Mouse (Mus musculus): ENCODE results near the gene Pramel1. TPM values are rescaled to one million over a fixed set of nuclear protein-coding genes. Genes with fewer than 3 reads are reported as not detected.

Pramel1 gene
- not detected for polyA plus RNA-seq (2015; fragmentation: Illumina TruSeq; extraction: RNeasy Lipid Tissue Mini Kit (QIAGEN cat#74804); ENCODE audit: insufficient read depth, low read depth, low replicate concordance)

DNA sequence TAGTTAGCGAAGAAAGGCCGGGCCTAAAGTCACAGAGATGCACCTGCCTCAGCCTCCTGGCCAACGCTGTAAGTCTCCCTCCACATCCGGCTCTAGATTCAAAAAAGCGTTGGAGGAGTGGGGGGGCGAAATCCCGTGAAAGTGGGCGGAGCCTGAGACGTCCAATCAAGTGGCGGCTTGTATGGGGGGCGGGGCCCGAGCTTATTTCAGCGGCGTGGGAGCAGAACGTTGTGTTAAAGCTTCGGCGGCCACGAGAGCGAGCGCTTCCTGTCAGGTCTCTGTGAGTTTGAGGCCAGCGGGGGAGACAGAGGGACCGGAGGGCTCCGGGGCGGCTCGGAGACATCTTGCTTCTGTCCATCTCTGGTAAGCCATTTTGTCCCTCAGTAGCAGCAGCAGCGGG is at the start of gene Pramel1:
Gene Pramel1 (plus strand): TSS at position 248 of the 400 bp plus-strand sequence.

DNA sequence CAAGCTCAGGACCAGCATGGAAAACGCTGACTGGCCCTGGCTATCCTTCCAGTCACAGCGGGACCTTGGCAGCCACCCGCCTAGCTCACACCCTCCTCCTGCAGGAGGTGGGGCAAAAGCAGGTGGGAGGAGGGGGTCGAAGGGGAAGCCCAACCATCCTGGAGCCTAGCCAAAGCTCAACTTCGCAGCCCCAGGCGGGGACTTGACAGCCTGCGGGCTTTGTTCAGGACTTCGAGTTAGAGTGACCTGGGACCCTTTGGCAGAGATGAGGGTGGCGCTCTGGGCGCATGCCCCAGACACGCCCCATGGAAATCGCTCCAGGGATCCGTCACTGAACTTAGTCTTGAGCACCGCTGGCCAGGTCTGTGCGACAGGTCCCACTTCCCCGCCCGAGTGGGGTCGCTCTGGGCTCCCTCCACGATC is 44.7 kb upstream of the Pramel1 start, which contains the start of gene Lrrc38:
Gene Lrrc38 (plus strand): TSS at position 274 of the 423 bp plus-strand sequence.

DNA sequence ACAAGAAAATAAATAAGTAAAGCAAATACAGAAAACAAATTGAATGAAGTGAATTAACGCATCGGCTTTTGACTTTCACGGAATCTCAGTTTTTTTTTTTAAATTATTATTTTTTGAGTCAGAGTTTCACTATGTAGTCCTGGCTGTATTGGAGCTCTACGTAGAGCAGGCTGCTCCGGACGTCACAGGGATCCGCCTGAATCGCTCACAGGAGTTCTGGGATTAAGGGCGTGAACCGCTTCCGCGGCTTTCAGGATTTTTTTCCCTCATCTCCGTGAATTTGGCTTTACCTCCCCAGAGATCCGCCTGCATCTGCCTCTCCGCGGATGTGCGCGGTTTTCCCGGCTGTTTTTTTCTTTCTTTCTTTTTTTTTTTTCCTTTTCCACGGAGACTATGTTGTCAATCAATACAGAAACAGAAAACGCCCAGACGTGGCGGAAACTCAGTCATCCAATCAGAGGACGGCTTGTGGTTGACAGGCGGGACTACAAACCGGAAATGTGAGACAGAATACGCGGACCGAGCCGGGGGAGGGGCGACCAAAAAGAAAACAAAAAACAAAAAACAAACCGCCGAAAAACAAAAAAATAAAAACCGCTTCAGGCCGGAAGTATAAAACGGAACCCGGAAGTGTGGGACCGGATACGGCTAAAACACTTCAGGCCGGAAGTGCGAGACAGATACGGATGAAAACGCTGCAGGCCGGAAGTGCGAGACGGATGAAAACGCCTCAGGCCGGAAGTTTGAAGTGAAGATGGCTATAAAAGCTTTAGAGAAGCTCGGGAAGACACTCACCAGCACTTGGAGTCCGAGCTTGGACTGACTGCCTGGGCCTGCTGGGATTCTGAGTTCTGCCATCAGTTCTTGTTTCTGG is 18.2 kb downstream of the Pramel1 start, which contains the start of gene Pramef8:
Gene Pramef8 (plus strand): TSS at position 208 of the 874 bp plus-strand sequence.

Other genes with a start within 250 kb of the Pramel1 start
- 6.5 TPM for gene Prdm2, start 181.4 kb upstream of the Pramel1 start, polyA plus RNA-seq (2015; fragmentation: Illumina TruSeq; extraction: RNeasy Lipid Tissue Mini Kit (QIAGEN cat#74804); ENCODE audit: insufficient read depth, low read depth, low replicate concordance)
- gene Pdpn, start 94.9 kb upstream of the Pramel1 start, polyA plus RNA-seq (2015; fragmentation: Illumina TruSeq; extraction: RNeasy Lipid Tissue Mini Kit (QIAGEN cat#74804); ENCODE audit: insufficient read depth, low read depth, low replicate concordance): 8.8 TPM
- gene Lrrc38, start 44.7 kb upstream of the Pramel1 start, polyA plus RNA-seq (2015; fragmentation: Illumina TruSeq; extraction: RNeasy Lipid Tissue Mini Kit (QIAGEN cat#74804); ENCODE audit: insufficient read depth, low read depth, low replicate concordance): not detected
- gene Pramef8, start 18.0 kb downstream of the Pramel1 start, polyA plus RNA-seq (2015; fragmentation: Illumina TruSeq; extraction: RNeasy Lipid Tissue Mini Kit (QIAGEN cat#74804); ENCODE audit: insufficient read depth, low read depth, low replicate concordance): 3.4 TPM
- not detected for gene Oog4, start 55.9 kb downstream of the Pramel1 start, polyA plus RNA-seq (2015; fragmentation: Illumina TruSeq; extraction: RNeasy Lipid Tissue Mini Kit (QIAGEN cat#74804); ENCODE audit: insufficient read depth, low read depth, low replicate concordance)
- not detected for gene Gm13043, start 116.9 kb downstream of the Pramel1 start, polyA plus RNA-seq (2015; fragmentation: Illumina TruSeq; extraction: RNeasy Lipid Tissue Mini Kit (QIAGEN cat#74804); ENCODE audit: insufficient read depth, low read depth, low replicate concordance)
- not detected for gene Gm13040, start 141.5 kb downstream of the Pramel1 start, polyA plus RNA-seq (2015; fragmentation: Illumina TruSeq; extraction: RNeasy Lipid Tissue Mini Kit (QIAGEN cat#74804); ENCODE audit: insufficient read depth, low read depth, low replicate concordance)
- gene BC080695, start 157.3 kb downstream of the Pramel1 start, polyA plus RNA-seq (2015; fragmentation: Illumina TruSeq; extraction: RNeasy Lipid Tissue Mini Kit (QIAGEN cat#74804); ENCODE audit: insufficient read depth, low read depth, low replicate concordance): not detected
- gene Gm13057, start 157.3 kb downstream of the Pramel1 start, polyA plus RNA-seq (2015; fragmentation: Illumina TruSeq; extraction: RNeasy Lipid Tissue Mini Kit (QIAGEN cat#74804); ENCODE audit: insufficient read depth, low read depth, low replicate concordance): not detected
- gene Gm13083, start 220.6 kb downstream of the Pramel1 start, polyA plus RNA-seq (2015; fragmentation: Illumina TruSeq; extraction: RNeasy Lipid Tissue Mini Kit (QIAGEN cat#74804); ENCODE audit: insufficient read depth, low read depth, low replicate concordance): not detected

Data from pancreas, adult 10 weeks (tissue).